Mouse (Mus musculus) granulocyte monocyte progenitor cell, adult 5-6 weeks (primary cell): ENCODE measurements around the gene Nthl1. TPM values are rescaled to one million over a fixed set of nuclear protein-coding genes. Genes with fewer than 3 reads are reported as not detected.
"Not testable (repeated sequence)": the region's sequence is repeated elsewhere in the genome, so short reads cannot be mapped to it uniquely, and the experiment has no call there.

ENCODE experiments used
- ATAC-seq: replicated peaks from 2 replicates; pipeline ENCODE4 v1.8.0; 2016; ENCODE audit warnings: mild to moderate bottlenecking, moderate TSS enrichment, inconsistent platforms; ENCODE audit not compliant: poor library complexity, severe bottlenecking
- total RNA-seq, 2 experiments: library from RNA; stranded (forward) in 1 of 2; stranded (reverse) in 1 of 2; fragments of 200-712, 200-1000 nt in 1 of 2; fragments of >200 nt in 1 of 2; fragmentation: Nextera tagmentation in 1 of 2; gene quantifications; 2 replicates each; pipeline ENCODE4 v1.2.3; 2014 to 2017

The Nthl1 gene
- total RNA-seq, 2 experiments from 2014 or later: 11.8 to 15.7 TPM

- ATAC-seq: no peak
Observed at GRCm38 (mm10) chr17:24647493-24647892, 15.0 kb downstream of the Nthl1 start.

GRCm38 (mm10) chr17:24648731-24649377 is 16.4 kb downstream of the Nthl1 start:
- no peak for ATAC-seq

GRCm38 (mm10) chr17:24649581-24650069 is 17.1 kb downstream of the Nthl1 start:
- peak; percentile 30; the same call in 1 of the 2 replicates for ATAC-seq

- ATAC-seq: no peak; the same call in 1 of the 2 replicates
Observed at GRCm38 (mm10) chr17:24650070-24650616, 17.7 kb downstream of the Nthl1 start, which contains the start of gene Slc9a3r2. Gene Slc9a3r2 (minus strand): TSS chr17:24650327.

DNA sequence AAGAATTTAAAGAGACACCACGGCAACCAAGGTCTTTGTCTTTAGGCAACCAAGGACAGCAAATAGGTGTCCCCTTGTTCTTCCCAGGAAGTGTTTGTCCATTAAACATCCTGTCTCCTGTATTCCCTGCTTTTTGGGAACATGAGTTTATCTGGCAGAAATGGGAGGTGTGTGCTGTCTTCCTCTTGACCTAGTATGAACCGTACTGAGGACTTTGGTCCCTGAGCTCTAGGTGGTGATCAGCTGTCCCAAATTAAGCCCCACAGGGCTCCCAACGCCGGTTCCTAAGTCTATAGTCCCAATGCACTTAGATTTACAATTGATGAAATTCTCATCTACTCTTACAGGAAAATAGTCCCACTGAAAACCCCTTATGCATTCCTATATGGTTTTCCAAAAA is 18.3 kb downstream of the Nthl1 start:
- no peak for ATAC-seq

DNA sequence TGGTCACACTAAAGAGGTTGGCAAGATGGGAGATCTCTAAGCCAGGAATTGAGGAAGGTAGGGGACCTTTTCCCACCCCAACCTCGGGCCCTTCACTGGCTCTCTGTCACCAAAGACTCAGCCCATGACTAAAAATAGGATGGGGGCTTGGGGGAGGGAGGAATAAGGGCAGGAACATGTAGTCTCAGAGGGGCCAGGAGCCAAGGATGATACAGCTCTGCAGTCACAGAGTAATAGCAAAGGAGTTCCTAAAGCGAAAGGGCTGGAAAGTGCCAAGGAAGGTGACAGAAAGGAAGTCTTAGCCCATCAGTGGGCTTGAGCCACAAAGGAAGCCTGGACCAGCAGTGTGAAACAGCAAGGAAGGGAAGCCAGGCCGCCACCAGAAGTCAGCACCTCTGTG is 19.4 kb downstream of the Nthl1 start:
- ATAC-seq: 0 out of 2 replicates have a peak, but pooled peaks have one; percentile 8

DNA sequence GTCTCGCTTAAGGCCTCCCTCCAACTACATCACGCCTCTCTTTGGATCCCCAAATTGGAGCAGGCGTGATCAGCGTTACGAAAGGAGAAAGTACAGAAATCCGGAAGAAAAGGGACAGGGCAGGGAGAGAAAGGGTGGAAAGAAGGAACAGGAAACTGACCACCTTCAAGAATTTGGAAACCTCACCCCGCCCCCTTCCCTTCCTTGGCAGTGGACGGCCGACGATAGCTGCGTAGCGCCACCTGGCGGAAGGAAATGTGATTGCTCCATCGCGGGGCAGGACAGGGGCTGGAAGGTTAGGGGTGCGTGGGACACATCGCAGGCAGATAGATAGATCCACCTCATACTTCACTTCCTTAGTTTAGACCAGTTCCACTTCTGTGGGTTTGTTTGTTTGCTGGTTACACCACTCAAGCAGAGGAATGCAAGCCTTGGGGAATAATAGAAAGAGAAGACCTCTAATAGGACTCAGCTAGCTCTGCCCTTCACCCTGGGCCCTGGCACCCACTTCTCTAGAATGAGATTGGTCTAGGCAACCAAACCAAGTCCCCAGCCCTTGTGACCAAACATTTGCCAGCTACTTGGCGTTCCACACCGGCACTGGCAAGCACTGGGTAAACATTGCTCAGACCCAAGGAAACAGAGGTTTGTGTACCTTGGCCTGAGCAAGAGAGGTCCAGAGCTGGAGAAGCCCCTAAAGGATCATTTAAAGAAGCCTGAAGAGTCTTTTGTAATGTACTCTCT is 21.7 kb downstream of the Nthl1 start:
- ATAC-seq: peak; percentile 71

DNA sequence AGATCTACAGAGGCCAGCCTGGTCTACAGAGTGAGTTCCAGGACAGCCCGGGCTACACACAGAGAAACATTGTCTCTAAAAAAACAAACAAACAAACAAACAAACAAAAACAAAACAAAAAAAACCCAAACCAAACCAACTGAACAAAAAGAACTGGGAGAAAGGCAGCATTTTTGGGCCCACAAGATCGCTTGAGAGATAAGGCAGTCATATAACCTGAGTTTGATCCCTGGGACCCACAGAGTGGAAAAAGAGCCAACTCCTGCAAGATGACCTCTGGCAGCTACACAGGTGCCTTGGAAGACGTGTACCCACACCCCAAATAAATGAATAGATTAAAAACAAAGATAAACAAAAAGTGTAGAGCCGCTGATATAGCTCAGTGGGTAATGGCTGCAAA is 22.5 kb downstream of the Nthl1 start:
- no peak for ATAC-seq

GRCm38 (mm10) chr17:24658017-24658758 is 25.7 kb downstream of the Nthl1 start, which contains the start of gene Npw:
Gene Npw (minus strand): TSS chr17:24658457.
- ATAC-seq: peak; percentile 70

DNA sequence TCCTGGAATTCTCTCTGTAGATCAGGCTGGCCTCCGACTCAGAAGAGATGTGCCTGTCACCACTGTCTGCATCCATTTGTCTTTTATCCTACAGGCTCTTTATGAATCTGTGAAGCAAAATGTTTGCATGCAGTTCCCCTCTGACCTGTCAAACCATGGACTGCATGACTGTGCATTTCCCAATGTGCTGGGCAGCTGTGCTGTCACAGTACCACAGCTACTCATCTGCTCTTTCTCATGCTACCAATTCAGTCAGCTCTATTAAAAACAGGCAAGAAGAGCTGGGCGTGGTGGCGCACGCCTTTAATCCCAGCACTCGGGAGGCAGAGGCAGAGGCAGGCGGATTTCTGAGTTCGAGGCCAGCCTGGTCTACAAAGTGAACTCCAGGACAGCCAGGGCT is 34.5 kb downstream of the Nthl1 start:
- ATAC-seq: not testable (repeated sequence)

DNA sequence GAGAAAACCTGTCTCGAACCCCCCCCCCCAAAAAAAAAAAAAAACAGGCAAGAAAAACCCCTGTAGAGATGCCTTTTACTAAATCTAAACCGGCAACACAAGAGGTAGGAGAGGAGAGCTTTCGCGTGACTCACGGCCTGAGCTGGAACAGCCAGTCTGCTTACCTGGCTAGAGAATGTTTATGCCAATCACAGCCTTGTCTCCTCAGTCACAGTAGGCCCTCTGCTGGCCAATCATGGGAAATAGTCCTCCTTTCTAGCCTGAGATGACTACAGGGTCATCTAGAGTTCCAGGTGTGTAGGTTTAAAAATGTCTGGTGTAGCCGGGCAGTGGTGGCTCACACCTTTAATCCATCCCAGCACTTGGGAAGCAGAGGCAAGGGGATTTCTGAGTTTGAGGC is 34.9 kb downstream of the Nthl1 start:
- ATAC-seq: peak; percentile 41

- ATAC-seq: not testable (repeated sequence)
Observed at GRCm38 (mm10) chr17:24669214-24669544, 36.7 kb downstream of the Nthl1 start.

- ATAC-seq: peak; percentile 90
Observed at GRCm38 (mm10) chr17:24669545-24670245, 37.2 kb downstream of the Nthl1 start, which contains the start of gene Zfp598. Gene Zfp598 (plus strand): TSS chr17:24669687.

DNA sequence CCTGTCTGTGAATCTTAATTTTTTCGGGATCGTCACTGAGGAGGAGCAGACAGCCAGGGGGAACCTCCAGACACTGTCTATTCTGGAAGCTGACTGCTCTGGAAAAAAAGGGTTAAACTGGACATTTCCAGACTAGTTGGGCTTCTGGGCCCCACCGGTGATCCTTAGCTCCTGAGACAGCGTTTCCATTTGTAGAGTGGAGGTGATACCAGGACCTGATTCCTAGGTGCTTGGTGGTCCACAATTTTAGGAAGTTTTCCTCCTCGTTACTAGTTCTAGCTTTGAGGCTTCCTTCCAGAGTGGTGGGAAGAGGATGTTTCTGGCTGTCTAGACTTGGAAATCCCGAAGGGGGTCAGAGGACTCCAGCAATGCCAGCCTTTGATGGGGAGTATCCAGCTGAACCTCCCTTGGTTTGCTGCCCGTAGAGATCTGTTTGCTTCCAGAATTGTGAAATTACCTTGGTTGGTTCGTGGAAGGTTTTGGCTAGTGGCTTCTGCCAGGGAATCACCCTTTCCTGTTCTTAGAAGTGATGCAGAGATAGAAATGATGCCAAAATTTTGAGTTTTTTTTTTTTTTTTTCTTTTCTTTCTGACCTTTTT is 37.9 kb downstream of the Nthl1 start:
- no peak for ATAC-seq

- no peak for ATAC-seq
Observed at GRCm38 (mm10) chr17:24671346-24671745, 38.9 kb downstream of the Nthl1 start.

DNA sequence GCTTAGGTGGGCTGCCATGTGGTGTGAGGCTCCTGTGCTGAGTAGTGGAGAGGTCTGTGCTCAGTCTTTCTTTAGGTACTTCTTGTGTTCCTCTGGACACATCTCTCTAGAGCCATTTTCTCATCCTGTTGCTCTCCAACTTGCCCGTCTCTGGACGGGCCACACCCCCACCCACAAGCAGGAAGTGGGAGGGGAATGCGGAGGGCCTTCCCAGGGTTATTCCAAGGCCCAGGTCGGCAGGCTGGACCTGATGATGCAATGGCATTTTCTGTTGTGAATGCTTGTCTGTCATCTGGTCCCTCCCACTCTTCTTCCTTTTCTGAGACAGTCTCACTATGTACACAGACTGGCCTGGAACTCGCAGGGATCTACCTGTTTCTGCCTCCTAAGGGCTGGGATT is 39.7 kb downstream of the Nthl1 start:
- peak; percentile 41 for ATAC-seq

- ATAC-seq: 0 out of 2 replicates have a peak, but pooled peaks have one; percentile 12
Observed at GRCm38 (mm10) chr17:24674277-24674676, 41.8 kb downstream of the Nthl1 start.

GRCm38 (mm10) chr17:24676187-24676586 is 43.7 kb downstream of the Nthl1 start:
- peak; percentile 52 for ATAC-seq

DNA sequence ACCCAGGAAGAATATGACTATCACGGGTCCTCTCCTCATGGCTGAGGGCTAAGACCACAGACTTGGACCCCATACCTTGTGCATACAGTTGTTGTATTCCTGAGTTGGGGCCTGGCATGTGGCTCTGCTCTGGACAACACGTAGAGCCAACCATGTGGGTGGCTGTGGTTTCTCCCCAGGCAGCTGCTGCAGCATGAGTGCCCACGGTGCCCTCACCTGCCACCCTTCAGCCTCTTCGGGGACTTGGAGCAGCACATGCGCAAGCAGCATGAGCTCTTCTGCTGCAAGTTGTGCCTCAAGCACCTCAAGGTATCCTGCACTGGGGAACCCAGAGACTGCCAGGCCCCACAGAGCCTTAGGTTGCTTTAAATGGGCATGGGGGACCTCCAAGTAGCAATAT is 44.4 kb downstream of the Nthl1 start:
- no peak for ATAC-seq
